Mouse (Mus musculus): Measurements from ENCODE around the gene Zscan2.

The Zscan2 gene

GRCm38 (mm10) chr7:80866514-80867147 lies 5.9 kb downstream of the Zscan2 start:
- in situ Hi-C loops (cut with MboI; ENCODE audit: unreplicated experiment in 2 of 2), result loop anchor here in 1 of 2 experiments (25.0 kb wide), 3 partner anchors 954 to 1396 kb away; partner anchors contain the start of genes Ap3s2 and Mesp1

GRCm38 (mm10) chr7:80868686-80869085 lies 8.0 kb downstream of the Zscan2 start:
- in situ Hi-C loops (cut with MboI; ENCODE audit: unreplicated experiment in 2 of 2), result loop anchor here in 1 of 2 experiments (25.0 kb wide), 3 partner anchors 956 to 1394 kb away; partner anchors contain the start of genes Ap3s2 and Mesp1

GRCm38 (mm10) chr7:80873038-80873437 lies 12.3 kb downstream of the Zscan2 start:
- in situ Hi-C loops (cut with MboI; ENCODE audit: unreplicated experiment in 2 of 2), result loop anchor here in 1 of 2 experiments (25.0 kb wide), 3 partner anchors 961 to 1389 kb away; partner anchors contain the start of genes Ap3s2 and Mesp1

DNA sequence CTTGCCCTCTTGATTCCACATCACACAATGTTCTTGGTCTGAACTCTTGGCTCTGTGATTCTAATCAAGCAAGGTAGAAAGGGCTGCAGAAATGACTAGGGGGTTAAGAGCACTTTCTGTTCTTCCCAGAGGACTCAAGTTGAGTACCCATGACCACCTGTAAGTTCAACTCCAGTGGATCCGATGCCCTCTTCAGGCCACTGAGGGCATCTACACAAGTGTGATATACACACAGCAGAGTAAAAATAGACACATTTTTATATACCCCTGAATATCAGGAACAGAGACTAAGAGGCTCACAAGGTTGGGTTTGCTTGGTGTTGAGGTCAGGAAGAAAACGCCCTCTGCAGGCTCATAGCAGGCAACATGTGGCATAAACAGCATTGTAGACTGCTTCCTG lies 12.9 kb downstream of the Zscan2 start:
- in situ Hi-C loops (cut with MboI; ENCODE audit: unreplicated experiment in 2 of 2), result loop anchor here in 1 of 2 experiments (25.0 kb wide), 3 partner anchors 961 to 1389 kb away; partner anchors contain the start of genes Ap3s2 and Mesp1

GRCm38 (mm10) chr7:80875727-80876126 lies 15.0 kb downstream of the Zscan2 start:
- in situ Hi-C loops (cut with MboI; ENCODE audit: unreplicated experiment in 2 of 2), result no loop called here

- in situ Hi-C loops (cut with MboI; ENCODE audit: unreplicated experiment in 2 of 2), result loop anchor here in 1 of 2 experiments (10.0 kb wide), 1 partner anchor 272 kb away; no protein-coding TSS in a partner anchor
Observed at GRCm38 (mm10) chr7:80882830-80883505, 22.2 kb downstream of the Zscan2 start.

DNA sequence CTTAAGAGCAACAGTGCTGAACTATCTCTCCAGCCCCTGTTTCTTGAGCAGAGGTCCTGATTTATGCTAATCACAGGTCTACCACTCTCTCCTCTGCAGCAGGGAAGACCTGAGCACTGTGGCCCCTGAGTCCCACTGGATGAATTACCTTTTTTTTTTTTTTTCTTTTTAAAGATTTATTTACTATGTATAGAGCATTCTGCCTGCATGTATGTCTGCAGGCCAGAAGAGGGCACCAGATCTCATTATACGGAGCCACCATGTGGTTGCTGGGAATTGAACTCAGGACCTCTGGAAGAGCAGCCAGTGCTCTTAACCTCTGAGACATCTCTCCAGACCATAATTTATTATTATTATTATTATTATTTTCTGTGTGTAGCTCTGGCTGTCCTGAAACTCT lies 24.9 kb downstream of the Zscan2 start:
- in situ Hi-C loops (cut with MboI; ENCODE audit: unreplicated experiment in 2 of 2), result loop anchor here (5.0 to 10.0 kb wide), 2 partner anchors 177 to 269 kb away; no protein-coding TSS in a partner anchor

DNA sequence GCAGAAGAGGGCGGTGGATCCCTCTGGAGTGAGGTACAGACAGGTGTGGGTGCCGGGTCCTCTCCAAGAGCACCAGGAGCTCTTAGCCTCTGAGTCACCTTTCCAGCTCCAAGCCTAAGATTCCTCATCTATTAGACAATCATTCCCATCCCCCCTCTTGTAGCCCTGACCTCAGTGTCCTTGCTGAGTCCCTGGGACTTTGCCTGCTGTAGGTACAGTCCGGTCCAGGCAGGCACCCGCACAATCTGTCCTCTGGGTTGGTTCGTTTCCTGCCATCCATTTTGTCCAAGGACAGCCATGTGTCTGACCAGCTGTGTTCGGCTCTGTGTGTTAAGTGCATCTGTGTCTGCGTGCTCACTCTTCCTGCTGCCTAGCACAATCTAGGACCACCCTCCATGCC lies 27.9 kb downstream of the Zscan2 start:
- in situ Hi-C loops (cut with MboI; ENCODE audit: unreplicated experiment in 2 of 2), result loop anchor here (5.0 to 10.0 kb wide), 2 partner anchors 174 to 266 kb away; no protein-coding TSS in a partner anchor

DNA sequence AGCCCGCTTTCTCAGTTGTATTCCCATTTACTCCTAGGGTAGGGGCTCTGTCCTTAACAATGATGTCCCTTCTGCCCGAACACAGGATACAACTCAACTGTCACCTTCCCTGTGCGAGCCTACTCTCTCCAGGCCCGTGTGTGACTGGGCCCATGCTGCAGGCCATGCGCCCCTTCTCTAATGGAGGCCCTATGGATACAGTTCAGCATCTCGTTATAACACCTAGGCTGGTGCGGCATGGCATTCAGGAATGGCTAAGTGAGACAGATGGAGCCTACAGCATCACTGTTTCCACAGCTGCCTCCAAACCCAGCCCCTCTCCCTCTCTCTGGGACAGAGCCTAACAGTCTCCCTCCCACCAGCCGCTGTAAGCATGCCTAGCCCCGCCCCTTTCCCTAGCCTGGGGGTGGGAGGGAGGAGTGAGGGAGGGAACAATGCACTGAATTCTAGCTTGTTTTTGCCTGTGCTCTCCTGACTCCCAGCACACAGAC lies 28.3 kb downstream of the Zscan2 start:
- in situ Hi-C loops (cut with MboI; ENCODE audit: unreplicated experiment in 2 of 2), result loop anchor here (5.0 to 10.0 kb wide), 2 partner anchors 173 to 266 kb away; no protein-coding TSS in a partner anchor

DNA sequence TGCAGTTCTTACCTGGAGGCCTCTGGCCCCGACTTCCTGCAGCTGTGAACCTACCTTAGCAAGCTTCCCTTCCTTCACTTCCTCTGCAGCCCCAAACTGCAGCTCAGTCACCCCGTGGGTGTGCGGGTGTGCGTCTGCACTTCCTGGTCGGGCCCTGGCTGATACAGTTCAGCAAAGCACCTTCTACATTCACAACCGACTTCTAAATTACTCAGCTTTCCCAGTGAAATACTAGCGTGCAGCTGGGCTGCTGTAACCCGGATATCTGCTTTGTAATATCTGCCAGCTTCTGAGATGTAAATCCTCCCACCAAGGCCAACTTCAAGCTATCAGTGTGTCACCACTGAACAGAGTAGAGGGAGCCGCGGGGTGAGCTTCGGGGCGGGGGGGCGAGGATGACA lies 29.1 kb downstream of the Zscan2 start:
- in situ Hi-C loops (cut with MboI; ENCODE audit: unreplicated experiment in 2 of 2), result loop anchor here (5.0 to 10.0 kb wide), 2 partner anchors 172 to 265 kb away; no protein-coding TSS in a partner anchor

- in situ Hi-C loops (cut with MboI; ENCODE audit: unreplicated experiment in 2 of 2), result no loop called here
Observed at GRCm38 (mm10) chr7:80893086-80893752, 32.5 kb downstream of the Zscan2 start.

DNA sequence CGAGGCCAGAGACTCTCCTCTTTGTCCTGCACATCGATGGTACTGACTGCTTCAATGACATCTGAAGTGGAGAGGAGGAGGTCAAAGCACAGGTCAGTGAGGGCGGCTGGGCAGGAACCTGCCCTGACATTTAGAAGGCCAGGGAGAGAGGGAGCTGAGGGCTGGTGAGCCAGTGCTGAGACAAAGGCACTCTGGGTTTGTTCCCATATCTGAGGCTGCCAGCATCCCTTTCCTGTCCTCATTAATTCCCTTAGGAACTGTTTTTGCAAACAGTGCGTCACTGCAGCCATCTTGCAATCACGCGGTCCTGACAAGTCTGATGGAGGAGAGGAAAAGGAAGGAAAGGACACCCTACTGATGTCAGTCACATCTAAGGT lies 33.0 kb downstream of the Zscan2 start:
- in situ Hi-C loops (cut with MboI; ENCODE audit: unreplicated experiment in 2 of 2), result no loop called here

- in situ Hi-C loops (cut with MboI; ENCODE audit: unreplicated experiment in 2 of 2), result no loop called here
Observed at GRCm38 (mm10) chr7:80894196-80894595, 33.5 kb downstream of the Zscan2 start.

DNA sequence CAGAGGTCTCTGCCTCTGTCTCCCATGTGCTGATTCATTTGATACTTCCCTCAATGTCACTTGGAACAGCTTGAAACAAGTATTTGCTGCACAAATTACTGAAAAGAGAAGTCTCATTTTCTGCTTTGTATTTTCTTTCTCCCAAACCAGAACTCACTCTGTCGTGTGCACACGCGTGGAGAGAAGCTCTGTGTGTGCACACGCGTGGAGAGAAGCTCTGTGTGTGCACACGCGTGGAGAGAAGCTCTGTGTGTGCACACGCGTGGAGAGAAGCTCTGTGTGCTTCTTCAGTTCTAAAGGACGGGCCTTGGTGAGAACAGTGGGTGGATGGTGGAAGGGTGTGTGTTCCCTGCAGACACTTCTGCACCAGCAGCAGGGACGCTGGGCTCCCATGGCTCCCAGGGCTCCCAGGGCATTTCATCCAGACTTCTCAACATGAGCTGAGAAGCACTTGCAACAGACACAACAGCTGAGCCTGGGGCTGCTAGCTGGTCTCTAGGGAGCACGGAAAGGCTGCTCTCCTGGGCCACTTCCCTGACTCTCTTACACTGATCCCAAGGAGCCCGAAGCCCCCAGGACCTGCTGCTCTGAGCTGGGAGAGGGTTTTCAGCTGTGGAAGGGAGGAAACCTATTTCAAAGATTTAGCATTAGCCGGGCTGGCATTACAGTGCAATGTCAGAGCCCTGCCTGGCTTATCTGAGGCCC lies 34.2 kb downstream of the Zscan2 start:
- in situ Hi-C loops (cut with MboI; ENCODE audit: unreplicated experiment in 2 of 2), result loop anchor here in 1 of 2 experiments (5.0 kb wide), 1 partner anchor 52 kb away; the partner anchor contains the start of gene Sec11a

GRCm38 (mm10) chr7:80897134-80897533 lies 36.4 kb downstream of the Zscan2 start:
- in situ Hi-C loops (cut with MboI; ENCODE audit: unreplicated experiment in 2 of 2), result loop anchor here in 1 of 2 experiments (5.0 kb wide), 1 partner anchor 50 kb away; the partner anchor contains the start of gene Sec11a

- in situ Hi-C loops (cut with MboI; ENCODE audit: unreplicated experiment in 2 of 2), result loop anchor here in 1 of 2 experiments (5.0 kb wide), 1 partner anchor 50 kb away; the partner anchor contains the start of gene Sec11a
Observed at GRCm38 (mm10) chr7:80897721-80898120, 37.0 kb downstream of the Zscan2 start.

DNA sequence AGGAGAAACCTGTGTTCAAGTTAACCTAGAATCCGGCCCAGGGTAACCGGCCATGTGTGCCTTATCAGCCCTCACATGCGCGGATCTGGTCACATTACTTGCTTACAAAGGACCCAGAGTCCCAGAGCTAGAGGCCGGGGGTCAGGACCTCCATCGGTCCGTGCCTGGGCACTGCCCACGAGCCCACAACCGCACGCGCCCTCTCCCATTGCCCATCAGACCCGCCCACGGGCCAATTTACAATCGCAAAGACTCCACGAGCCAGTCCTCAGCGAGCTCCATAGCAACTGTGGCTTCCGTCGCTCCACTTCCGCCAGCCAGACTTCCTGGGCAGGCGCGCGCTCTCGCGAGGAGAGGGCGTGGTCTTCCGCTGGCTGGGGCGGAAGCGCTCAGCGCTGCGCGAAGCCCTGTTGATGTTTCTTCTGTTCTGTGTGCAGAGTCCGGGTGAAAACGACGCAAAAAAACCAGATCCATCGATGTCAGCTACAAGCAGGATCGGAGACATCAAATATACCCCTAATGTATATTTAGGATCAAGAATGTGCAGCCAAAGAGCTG lies 40.3 kb downstream of the Zscan2 start, which contains the start of gene Wdr73:
Gene Wdr73 (minus strand): TSS at position 326 of the 558 bp plus-strand sequence.
- in situ Hi-C loops (cut with MboI; ENCODE audit: unreplicated experiment in 2 of 2), result no loop called here

GRCm38 (mm10) chr7:80901541-80902274 lies 41.0 kb downstream of the Zscan2 start:
- in situ Hi-C loops (cut with MboI; ENCODE audit: unreplicated experiment in 2 of 2), result no loop called here
